Mouse (Mus musculus): ENCODE results near the gene Creb3l1.

DNA sequence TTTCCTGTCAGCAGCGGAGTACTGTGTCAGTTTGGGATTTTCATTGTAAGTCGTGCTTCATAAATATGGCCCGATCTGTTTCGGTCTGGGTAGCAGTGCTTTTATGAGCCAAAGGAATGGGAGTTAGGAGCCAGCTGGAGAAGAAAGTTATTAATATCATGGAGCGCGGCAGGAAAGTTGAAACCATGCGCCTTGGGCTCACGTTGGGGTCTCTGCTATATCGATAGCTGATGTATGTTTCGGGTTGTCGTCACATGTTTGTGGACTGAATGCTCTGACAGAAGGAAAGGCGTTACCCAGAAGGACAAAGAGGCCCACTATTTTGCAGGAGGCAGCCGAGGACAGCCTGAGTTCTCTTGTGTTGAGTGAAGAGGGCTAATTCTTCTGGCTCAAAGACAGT is 32.5 kb upstream of the Creb3l1 start:
- TF ChIP-seq CTCF (conservative IDR thresholded peaks at IDR 0.05; ENCODE audit: insufficient read depth, insufficient read length, low read depth, low read length) (no peak), POLR2A (IDR thresholded peaks at IDR 0.05; ENCODE audit: low read depth, low read length) (no peak)
